Mouse (Mus musculus): ENCODE measurements at regions not wholly inside any gene's neighbourhood (a gene's known extent, or its start where the extent isn't known, plus 50 kb on each side); places are given as distances from the start of the nearest gene placed in this dataset.

- H3K27ac ChIP-seq (replicated peaks; ENCODE audit: low read depth, low read length): no peak overlapping the region
- H3K27me3 ChIP-seq (ENCODE audit: control insufficient read depth, insufficient read depth, low read length): no peaks in the 10 kb centered on the region
- H3K4me2 ChIP-seq (replicated peaks; ENCODE audit: low read depth, low read length, severe bottlenecking): no peak overlapping the region
- H3K36me3 ChIP-seq (ENCODE audit: control insufficient read depth, insufficient read depth, low read length): no peaks in the 10 kb centered on the region
- ATAC-seq (ENCODE audit: low FRiP score, low read depth): 0 out of 2 replicates have a peak, but pooled peaks have one; percentile 30
- peaks cover 22% of the 10 kb centered on the region for H3K4me1 ChIP-seq (ENCODE audit: control insufficient read depth, insufficient read depth, low read length)
- WGBS: 54% methylated on average over 20 of the region's 20 CpGs
- no peak overlapping the region for H3K9ac ChIP-seq (ENCODE audit: low read depth, low read length, severe bottlenecking)
- no peak for TF ChIP-seq POLR2A (IDR thresholded peaks at IDR 0.05; ENCODE audit: borderline replicate concordance, extremely low read depth, insufficient read depth, insufficient read length)
- no peaks in the 10 kb centered on the region for H3K9me3 ChIP-seq (ENCODE audit: control insufficient read depth, low read length)
- no peak overlapping the region for H3K4me3 ChIP-seq (replicated peaks; ENCODE audit: low read length)
- DNase-seq (ENCODE audit: low spot score): peak; percentile 50
Observed at GRCm38 (mm10) chr13:97492958-97493735, 252.2 kb downstream of the Enc1 start.

GRCm38 (mm10) chr13:97491865-97492847 is 251.3 kb downstream of the Enc1 start:
- WGBS: 95% methylated on average over 19 of the region's 19 CpGs
- H3K36me3 ChIP-seq (ENCODE audit: control insufficient read depth, insufficient read depth, low read length): no peaks in the 10 kb centered on the region
- DNase-seq (ENCODE audit: low spot score) (no peak), ATAC-seq (ENCODE audit: low FRiP score, low read depth) (no peak)
- no peaks in the 10 kb centered on the region for H3K9me3 ChIP-seq (ENCODE audit: control insufficient read depth, low read length)
- H3K4me1 ChIP-seq (ENCODE audit: control insufficient read depth, insufficient read depth, low read length): peaks cover 31% of the 10 kb centered on the region
- no peak overlapping the region for H3K27ac ChIP-seq (replicated peaks; ENCODE audit: low read depth, low read length)
- no peak overlapping the region for H3K4me3 ChIP-seq (replicated peaks; ENCODE audit: low read length)
- no peak overlapping the region for H3K4me2 ChIP-seq (replicated peaks; ENCODE audit: low read depth, low read length, severe bottlenecking)
- no peak for TF ChIP-seq POLR2A (IDR thresholded peaks at IDR 0.05; ENCODE audit: borderline replicate concordance, extremely low read depth, insufficient read depth, insufficient read length)
- no peaks in the 10 kb centered on the region for H3K27me3 ChIP-seq (ENCODE audit: control insufficient read depth, insufficient read depth, low read length)
- no peak overlapping the region for H3K9ac ChIP-seq (ENCODE audit: low read depth, low read length, severe bottlenecking)

GRCm38 (mm10) chr13:97490131-97490530 is 249.2 kb downstream of the Enc1 start:
- Histone ChIP-seq H3K4me2 (replicated peaks; ENCODE audit: low read depth, low read length, severe bottlenecking) (no peak overlapping the region), H3K9ac (ENCODE audit: low read depth, low read length, severe bottlenecking) (no peak overlapping the region), H3K27me3 (ENCODE audit: control insufficient read depth, insufficient read depth, low read length) (no peaks in the 10 kb centered on the region), H3K27ac (replicated peaks; ENCODE audit: low read depth, low read length) (no peak overlapping the region), H3K4me1 (ENCODE audit: control insufficient read depth, insufficient read depth, low read length) (peaks cover 36% of the 10 kb centered on the region), H3K9me3 (ENCODE audit: control insufficient read depth, low read length) (no peaks in the 10 kb centered on the region), H3K4me3 (replicated peaks; ENCODE audit: low read length) (no peak overlapping the region), H3K36me3 (ENCODE audit: control insufficient read depth, insufficient read depth, low read length) (no peaks in the 10 kb centered on the region)
- no peak for DNase-seq (ENCODE audit: low spot score)
- no peak for ATAC-seq (ENCODE audit: low FRiP score, low read depth)
- WGBS: 47% methylated on average over 7 of the region's 7 CpGs
- no peak for TF ChIP-seq POLR2A (IDR thresholded peaks at IDR 0.05; ENCODE audit: borderline replicate concordance, extremely low read depth, insufficient read depth, insufficient read length)

GRCm38 (mm10) chr13:97489721-97490120 is 248.8 kb downstream of the Enc1 start:
- Histone ChIP-seq H3K9ac (ENCODE audit: low read depth, low read length, severe bottlenecking) (no peak overlapping the region), H3K4me1 (ENCODE audit: control insufficient read depth, insufficient read depth, low read length) (peaks cover 36% of the 10 kb centered on the region), H3K4me2 (replicated peaks; ENCODE audit: low read depth, low read length, severe bottlenecking) (no peak overlapping the region), H3K36me3 (ENCODE audit: control insufficient read depth, insufficient read depth, low read length) (no peaks in the 10 kb centered on the region), H3K27ac (replicated peaks; ENCODE audit: low read depth, low read length) (no peak overlapping the region), H3K27me3 (ENCODE audit: control insufficient read depth, insufficient read depth, low read length) (no peaks in the 10 kb centered on the region), H3K9me3 (ENCODE audit: control insufficient read depth, low read length) (no peaks in the 10 kb centered on the region), H3K4me3 (replicated peaks; ENCODE audit: low read length) (no peak overlapping the region)
- ATAC-seq (ENCODE audit: low FRiP score, low read depth): no peak
- no peak for DNase-seq (ENCODE audit: low spot score)
- 42% methylated on average over 4 of the region's 4 CpGs for WGBS
- no peak for TF ChIP-seq POLR2A (IDR thresholded peaks at IDR 0.05; ENCODE audit: borderline replicate concordance, extremely low read depth, insufficient read depth, insufficient read length)

GRCm38 (mm10) chr13:97489029-97489428 is 248.1 kb downstream of the Enc1 start:
- Histone ChIP-seq H3K4me2 (replicated peaks; ENCODE audit: low read depth, low read length, severe bottlenecking) (no peak overlapping the region), H3K4me3 (replicated peaks; ENCODE audit: low read length) (no peak overlapping the region), H3K9ac (ENCODE audit: low read depth, low read length, severe bottlenecking) (no peak overlapping the region), H3K27me3 (ENCODE audit: control insufficient read depth, insufficient read depth, low read length) (no peaks in the 10 kb centered on the region), H3K27ac (replicated peaks; ENCODE audit: low read depth, low read length) (no peak overlapping the region), H3K4me1 (ENCODE audit: control insufficient read depth, insufficient read depth, low read length) (peaks cover 37% of the 10 kb centered on the region), H3K36me3 (ENCODE audit: control insufficient read depth, insufficient read depth, low read length) (no peaks in the 10 kb centered on the region), H3K9me3 (ENCODE audit: control insufficient read depth, low read length) (no peaks in the 10 kb centered on the region)
- no peak for DNase-seq (ENCODE audit: low spot score)
- no peak for TF ChIP-seq POLR2A (IDR thresholded peaks at IDR 0.05; ENCODE audit: borderline replicate concordance, extremely low read depth, insufficient read depth, insufficient read length)
- WGBS: 33% methylated on average over 5 of the region's 5 CpGs
- ATAC-seq (ENCODE audit: low FRiP score, low read depth): no peak
